Mouse (Mus musculus) forebrain, embryonic 14.5 days (tissue): ENCODE measurements around the gene Gm5617. TPM values are rescaled to one million over a fixed set of nuclear protein-coding genes. Genes with fewer than 3 reads are reported as not detected.
A peak's percentile ranks its signal among the peaks of the same experiment; 100 is the strongest.
"Not testable (repeated sequence)": the region's sequence is repeated elsewhere in the genome, so short reads cannot be mapped to it uniquely, and the experiment has no call there.

Experiments
- ATAC-seq: fragments of 200-750 bp; cut with Nextera tagmentation; 2 replicates; pipeline ENCODE4 v1.8.0; 2017; ENCODE audit warnings: mild to moderate bottlenecking, moderate library complexity
- DNase-seq: peaks from one replicate; pipeline ENCODE4 v3.0.0-alpha.2; 2015; ENCODE audit warnings: low spot score
- H3K27ac ChIP-seq: fragments of 300-500 bp; sonication (generic); 2 replicates; pipeline ENCODE4 v1.5.1; 2014; ENCODE audit warnings: low read depth, mild to moderate bottlenecking, control low read depth, low read length, moderate library complexity
- H3K27me3 ChIP-seq: fragments of 300-500 bp; sonication (generic); replicated peaks from 2 replicates; pipeline ENCODE4 v1.6.1; 2014; ENCODE audit warnings: low read length, control low read depth, mixed read lengths; ENCODE audit not compliant: control insufficient read depth, insufficient read depth
- H3K36me3 ChIP-seq: fragments of 300-500 bp; sonication (generic); 2 replicates; pipeline ENCODE4 v1.6.1; 2014; ENCODE audit warnings: low read length, control low read depth; ENCODE audit not compliant: control insufficient read depth, insufficient read depth
- H3K4me1 ChIP-seq: fragments of 300-500 bp; sonication (generic); 2 replicates; pipeline ENCODE4 v1.6.1; 2014; ENCODE audit warnings: antibody characterized with exemption, low read length, control low read depth; ENCODE audit not compliant: control insufficient read depth, insufficient read depth
- H3K4me2 ChIP-seq: fragments of 300-500 bp; sonication (generic); 2 replicates; pipeline ENCODE4 v1.6.1; 2014; ENCODE audit warnings: mild to moderate bottlenecking, control low read depth, low read length
- H3K4me3 ChIP-seq: fragments of 300-500 bp; sonication (generic); 2 replicates; pipeline ENCODE4 v1.5.1; 2014; ENCODE audit warnings: low read depth, low read length, control low read depth
- H3K9ac ChIP-seq: fragments of 300-500 bp; sonication (generic); 2 replicates; pipeline ENCODE4 v1.6.1; 2014; ENCODE audit warnings: mild to moderate bottlenecking, low read length, control low read depth, moderate library complexity
- H3K9me3 ChIP-seq: fragments of 300-500 bp; sonication (generic); replicated peaks from 2 replicates; pipeline ENCODE4 v1.6.1; 2016; ENCODE audit warnings: low read length, control low read depth, mixed read lengths; ENCODE audit not compliant: control insufficient read depth
- WGBS: fragments of 180-500 bp; shearing (Covaris S2); extraction: QIAGEN DNeasy Blood & Tissue Kit; methylation state at CpG from one replicate; pipeline ENCODE4 v1.1.7; 2014; 5-methylcytosine and 5-hydroxymethylcytosine counted together
- polyA plus RNA-seq: library from polyadenylated mRNA; unstranded; fragments of >200 nt; fragmentation: Nextera tagmentation; extraction: Ambion mirVana; gene quantifications from 2 replicates; pipeline ENCODE4 v1.2.1, GENCODE M21; 2014

The Gm5617 gene
- polyA plus RNA-seq, 1 experiment from 2014 or later = 37.3 TPM

- Histone ChIP-seq H3K4me1 (peaks cover 6% of the 10 kb centered on the region), H3K4me3 (peak overlapping the region; percentile 3; the same call in 1 of the 2 replicates), H3K4me2 (peak overlapping the region; percentile 37), H3K9ac (peak overlapping the region; percentile 30; the same call in 1 of the 2 replicates), H3K27ac (peak overlapping the region; percentile 82), H3K9me3 (no peaks in the 10 kb centered on the region), H3K27me3 (no peaks in the 10 kb centered on the region), H3K36me3 (no peaks in the 10 kb centered on the region)
- 11% methylated on average over 11 of the region's 11 CpGs for WGBS
- ATAC-seq = peak; percentile 93
- DNase-seq = peak; percentile 90
Measured at GRCm38 (mm10) chr9:48516615-48517371, 21.6 kb downstream of the Gm5617 start.

GRCm38 (mm10) chr9:48517372-48518130 lies 22.3 kb downstream of the Gm5617 start:
- Histone ChIP-seq H3K27ac (peak overlapping the region; percentile 82), H3K36me3 (no peaks in the 10 kb centered on the region), H3K4me3 (peak overlapping the region; percentile 3; the same call in 1 of the 2 replicates), H3K9ac (peak overlapping the region; percentile 30; the same call in 1 of the 2 replicates), H3K9me3 (no peaks in the 10 kb centered on the region), H3K4me2 (peak overlapping the region; percentile 37), H3K27me3 (no peaks in the 10 kb centered on the region), H3K4me1 (peaks cover 6% of the 10 kb centered on the region)
- WGBS = 16% methylated on average over 19 of the region's 19 CpGs
- ATAC-seq = peak; percentile 84
- peak; percentile 86 for DNase-seq

- no CpG with 5 or more reads among the region's 7 CpGs for WGBS
- H3K4me2 ChIP-seq, ATAC-seq, DNase-seq, H3K9ac ChIP-seq, H3K27ac ChIP-seq, H3K36me3 ChIP-seq, H3K4me3 ChIP-seq, H3K9me3 ChIP-seq, H3K27me3 ChIP-seq, H3K4me1 ChIP-seq: not testable (repeated sequence)
Measured at GRCm38 (mm10) chr9:48520405-48520804, 25.2 kb downstream of the Gm5617 start.

GRCm38 (mm10) chr9:48525566-48525965 lies 30.3 kb downstream of the Gm5617 start:
- H3K27ac ChIP-seq = no peak overlapping the region
- no peaks in the 10 kb centered on the region for H3K27me3 ChIP-seq
- WGBS = 22% methylated on average over 1 of the region's 1 CpGs
- H3K4me3 ChIP-seq = no peak overlapping the region
- no peaks in the 10 kb centered on the region for H3K4me1 ChIP-seq
- no peaks in the 10 kb centered on the region for H3K36me3 ChIP-seq
- no peak overlapping the region for H3K4me2 ChIP-seq
- no peaks in the 10 kb centered on the region for H3K9me3 ChIP-seq
- DNase-seq = no peak
- ATAC-seq = no peak
- H3K9ac ChIP-seq = no peak overlapping the region

GRCm38 (mm10) chr9:48526520-48526919 lies 31.3 kb downstream of the Gm5617 start:
- H3K27ac ChIP-seq = no peak overlapping the region
- no peak for ATAC-seq
- H3K9ac ChIP-seq = no peak overlapping the region
- H3K4me3 ChIP-seq = no peak overlapping the region
- no peaks in the 10 kb centered on the region for H3K9me3 ChIP-seq
- WGBS = 93% methylated on average over 4 of the region's 4 CpGs
- H3K36me3 ChIP-seq = no peaks in the 10 kb centered on the region
- H3K4me1 ChIP-seq = no peaks in the 10 kb centered on the region
- H3K27me3 ChIP-seq = no peaks in the 10 kb centered on the region
- DNase-seq = no peak
- no peak overlapping the region for H3K4me2 ChIP-seq

- H3K36me3 ChIP-seq = no peaks in the 10 kb centered on the region
- 86% methylated on average over 4 of the region's 4 CpGs for WGBS
- no peaks in the 10 kb centered on the region for H3K27me3 ChIP-seq
- ATAC-seq (no peak), DNase-seq (no peak)
- no peaks in the 10 kb centered on the region for H3K9me3 ChIP-seq
- H3K4me3 ChIP-seq = no peak overlapping the region
- H3K4me1 ChIP-seq = no peaks in the 10 kb centered on the region
- no peak overlapping the region for H3K4me2 ChIP-seq
- no peak overlapping the region for H3K27ac ChIP-seq
- no peak overlapping the region for H3K9ac ChIP-seq
Measured at GRCm38 (mm10) chr9:48531294-48531693, 36.1 kb downstream of the Gm5617 start.

GRCm38 (mm10) chr9:48532203-48532602 lies 37.0 kb downstream of the Gm5617 start:
- no peak for DNase-seq
- Histone ChIP-seq H3K4me1 (no peaks in the 10 kb centered on the region), H3K4me2 (no peak overlapping the region), H3K9me3 (no peaks in the 10 kb centered on the region), H3K9ac (no peak overlapping the region), H3K27ac (no peak overlapping the region), H3K36me3 (no peaks in the 10 kb centered on the region), H3K4me3 (no peak overlapping the region), H3K27me3 (no peaks in the 10 kb centered on the region)
- WGBS = 68% methylated on average over 3 of the region's 3 CpGs
- ATAC-seq = no peak

- no peak for ATAC-seq
- 88% methylated on average over 2 of the region's 2 CpGs for WGBS
Measured at GRCm38 (mm10) chr9:48532730-48533129, 37.5 kb downstream of the Gm5617 start.

GRCm38 (mm10) chr9:48536414-48536813 lies 41.2 kb downstream of the Gm5617 start:
- Histone ChIP-seq H3K36me3 (no peaks in the 10 kb centered on the region), H3K27ac (no peak overlapping the region), H3K4me2 (no peak overlapping the region), H3K9ac (no peak overlapping the region), H3K27me3 (no peaks in the 10 kb centered on the region), H3K4me1 (0 out of 2 replicates have a peak, but pooled peaks cover 4% of the 10 kb centered on the region), H3K9me3 (0 out of 2 replicates have a peak, but pooled peaks cover 3% of the 10 kb centered on the region), H3K4me3 (no peak overlapping the region)
- 80% methylated on average over 1 of the region's 1 CpGs for WGBS
- DNase-seq (no peak), ATAC-seq (no peak)

More at GRCm38 (mm10) chr9:48532730-48533129, 37.5 kb downstream of the Gm5617 start:
- Histone ChIP-seq H3K9ac (no peak overlapping the region), H3K4me3 (no peak overlapping the region), H3K36me3 (no peaks in the 10 kb centered on the region), H3K27ac (no peak overlapping the region), H3K4me2 (no peak overlapping the region), H3K9me3 (no peaks in the 10 kb centered on the region), H3K4me1 (no peaks in the 10 kb centered on the region), H3K27me3 (no peaks in the 10 kb centered on the region)
- no peak for DNase-seq
